Mouse (Mus musculus): Measurements from ENCODE around the gene Mcm2. TPM values are rescaled to one million over a fixed set of nuclear protein-coding genes. Genes with fewer than 3 reads are reported as not detected.
A peak's percentile ranks its signal among the peaks of the same experiment; 100 is the strongest.

Gene Mcm2
- total RNA-seq, 2 experiments from 2014 or later = 5.5 to 6.6 TPM

- DNase-seq (ENCODE audit: extremely low spot score in 1 of 2, low spot score in 1 of 2) = no peak
Measured at GRCm38 (mm10) chr6:88895943-88896342, 2.6 kb downstream of the Mcm2 start.

DNA sequence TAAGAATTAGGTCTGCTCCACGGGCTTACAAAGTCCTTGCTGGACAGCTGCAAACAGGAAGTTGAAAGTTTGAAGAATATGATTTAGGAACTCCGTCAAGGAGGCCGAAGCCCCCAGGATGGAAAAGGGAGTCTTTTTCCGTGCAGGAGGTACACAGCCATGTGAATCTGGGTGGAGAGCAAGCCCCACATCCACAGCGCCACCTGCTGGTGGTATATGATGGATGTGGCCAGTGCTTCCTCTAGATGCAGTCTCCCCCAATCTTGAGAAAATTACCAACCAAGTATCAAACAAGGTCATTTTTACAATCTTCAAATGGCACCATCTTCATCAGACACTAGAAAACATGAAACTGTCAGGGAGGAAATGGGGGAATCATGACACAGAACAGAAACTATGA is 5.0 kb downstream of the Mcm2 start:
- peak in 1 of 2 experiments; percentile 79 for DNase-seq (ENCODE audit: extremely low spot score in 1 of 2, low spot score in 1 of 2)

- no peak for DNase-seq (ENCODE audit: extremely low spot score in 1 of 2, low spot score in 1 of 2)
Measured at GRCm38 (mm10) chr6:88890832-88891231, 7.7 kb downstream of the Mcm2 start.

GRCm38 (mm10) chr6:88889410-88890042 is 9.1 kb downstream of the Mcm2 start:
- DNase-seq (ENCODE audit: extremely low spot score in 1 of 2, low spot score in 1 of 2) = no peak

DNA sequence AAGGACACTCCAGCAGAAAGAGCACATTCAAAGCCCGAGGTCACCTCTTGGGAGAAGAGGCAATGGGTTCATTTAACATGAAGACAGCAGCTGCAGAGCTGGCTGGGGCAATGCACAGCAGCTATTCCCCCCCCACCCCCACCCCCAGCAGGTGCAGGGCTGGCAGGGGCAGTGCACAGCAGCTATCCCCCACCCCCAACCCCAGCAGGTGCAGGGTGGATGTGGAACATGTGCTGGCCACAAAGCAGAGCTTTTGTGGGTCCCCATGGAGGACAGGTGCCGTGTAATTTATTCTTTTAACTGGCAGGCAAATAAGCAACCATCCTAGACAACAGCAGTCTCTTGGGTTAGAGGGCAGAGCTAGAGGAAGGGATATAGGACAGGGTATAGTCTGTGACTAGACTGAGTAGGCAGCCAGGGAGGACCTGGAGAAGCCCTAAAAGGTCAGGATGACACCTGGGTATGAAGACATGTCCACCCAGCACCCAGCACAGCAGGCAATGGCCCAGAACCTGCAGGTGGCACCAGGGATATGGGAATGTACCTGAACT is 12.1 kb downstream of the Mcm2 start:
- no peak for DNase-seq (ENCODE audit: extremely low spot score in 1 of 2, low spot score in 1 of 2)

DNA sequence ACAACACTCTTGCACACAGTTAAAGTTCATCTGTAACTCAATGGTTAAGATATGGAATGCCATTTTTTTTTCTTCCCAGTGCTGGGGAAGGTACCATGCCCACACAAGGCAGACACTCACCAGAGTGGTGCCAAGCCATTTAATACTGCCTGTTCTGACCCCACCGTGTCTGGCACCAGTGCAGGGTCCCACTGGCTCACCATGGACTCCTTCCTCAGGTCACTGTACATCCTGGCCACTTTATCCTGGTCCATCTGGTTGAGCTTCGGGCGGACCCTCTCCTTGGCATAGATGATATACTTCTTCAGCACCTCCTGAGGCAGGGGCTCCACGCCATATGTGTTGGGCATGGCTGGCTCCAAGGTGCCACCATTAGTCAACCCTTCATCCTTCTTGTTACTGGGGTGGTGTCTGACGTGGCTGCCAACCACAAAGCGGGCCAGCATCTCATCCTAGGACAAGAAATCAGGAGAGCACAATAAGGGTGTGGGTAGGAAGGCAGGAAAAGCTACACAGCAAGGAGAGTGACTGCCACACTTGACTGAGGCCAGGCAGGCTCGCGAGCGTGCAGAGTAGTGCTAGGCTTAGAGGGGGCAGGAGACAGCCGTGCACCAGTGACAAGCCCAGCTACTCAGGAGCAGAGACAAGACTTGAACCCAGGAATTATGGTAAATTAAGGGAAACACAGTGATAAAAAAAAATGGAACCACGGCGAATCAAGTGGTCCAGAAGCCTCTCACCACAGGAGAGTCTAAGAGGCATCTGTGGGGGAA is 12.8 kb downstream of the Mcm2 start:
- no peak for DNase-seq (ENCODE audit: extremely low spot score in 1 of 2, low spot score in 1 of 2)

- no peak for DNase-seq (ENCODE audit: extremely low spot score in 1 of 2, low spot score in 1 of 2)
Measured at GRCm38 (mm10) chr6:88884690-88885089, 13.9 kb downstream of the Mcm2 start.

- no peak for DNase-seq (ENCODE audit: extremely low spot score in 1 of 2, low spot score in 1 of 2)
Measured at GRCm38 (mm10) chr6:88884195-88884594, 14.4 kb downstream of the Mcm2 start.

- DNase-seq (ENCODE audit: extremely low spot score in 1 of 2, low spot score in 1 of 2) = no peak
Measured at GRCm38 (mm10) chr6:88881334-88881733, 17.2 kb downstream of the Mcm2 start.

DNA sequence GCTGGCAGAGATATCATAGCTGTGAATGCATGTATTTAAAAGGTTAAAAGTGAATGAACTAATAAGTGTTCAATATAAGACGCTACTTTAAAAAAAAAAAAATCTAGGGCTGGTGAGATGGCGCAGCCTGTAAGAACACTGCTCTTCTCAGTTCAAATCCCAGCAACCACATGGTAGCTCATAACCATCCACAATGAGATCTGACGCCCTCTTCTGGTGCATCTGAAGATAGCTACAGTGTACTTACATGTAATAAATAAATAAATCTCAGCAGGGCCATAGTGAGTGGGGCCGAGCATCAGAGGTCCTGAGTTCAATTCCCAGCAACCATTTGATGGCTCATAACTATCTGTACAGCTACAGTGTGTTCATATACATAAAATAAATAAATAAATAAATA is 19.1 kb downstream of the Mcm2 start:
- DNase-seq (ENCODE audit: extremely low spot score in 1 of 2, low spot score in 1 of 2) = no peak

GRCm38 (mm10) chr6:88874868-88875508 is 23.6 kb downstream of the Mcm2 start, which contains the start of gene Podxl2:
Gene Podxl2 (minus strand): TSS chr6:88875044.
- peak; percentile 70 to 79 for DNase-seq (ENCODE audit: extremely low spot score in 1 of 2, low spot score in 1 of 2)

DNA sequence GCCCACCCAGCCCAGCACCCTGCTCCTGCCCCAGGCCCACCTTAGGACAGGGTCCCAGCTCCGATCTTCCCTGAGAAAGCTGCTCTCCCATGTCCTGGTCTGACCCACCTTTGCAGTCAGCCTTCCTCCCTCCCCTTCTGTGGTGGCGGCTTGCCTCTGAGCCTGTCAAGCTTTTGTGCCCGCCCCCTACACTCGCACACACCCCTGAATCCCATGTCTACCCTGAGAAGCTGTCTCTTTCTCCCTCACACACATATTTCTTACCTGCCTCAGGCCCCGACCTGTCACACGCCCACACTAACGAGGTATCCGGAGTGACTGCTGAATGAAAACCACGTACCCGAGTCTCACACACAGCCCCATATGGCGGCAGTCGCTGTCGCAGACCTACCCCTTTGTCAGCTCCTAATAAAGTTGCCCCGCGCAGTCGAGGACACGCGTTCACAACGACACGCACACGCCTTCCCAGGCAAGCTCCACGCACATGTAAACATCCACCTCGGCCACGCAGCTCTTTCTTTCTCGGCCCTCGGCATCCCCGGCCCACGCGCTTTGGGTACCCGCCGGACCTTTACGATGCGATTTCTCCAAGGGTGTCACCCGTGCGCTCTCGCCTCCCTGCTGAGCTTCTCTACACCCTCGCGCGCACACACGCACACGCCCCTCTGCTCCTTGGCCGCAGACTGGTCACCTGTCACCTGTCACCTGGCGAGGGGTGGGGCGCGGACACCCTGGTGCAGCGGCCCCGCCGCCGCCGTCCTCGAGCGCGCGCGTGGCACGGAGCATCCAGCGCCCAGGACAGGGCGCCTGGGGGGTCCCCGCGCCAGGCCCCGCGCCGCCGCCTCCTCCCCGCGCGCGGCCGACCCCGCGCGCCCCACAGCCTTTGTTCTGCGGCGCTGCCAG is 24.4 kb downstream of the Mcm2 start:
- peak in 1 of 2 experiments; percentile 30 for DNase-seq (ENCODE audit: extremely low spot score in 1 of 2, low spot score in 1 of 2)

DNA sequence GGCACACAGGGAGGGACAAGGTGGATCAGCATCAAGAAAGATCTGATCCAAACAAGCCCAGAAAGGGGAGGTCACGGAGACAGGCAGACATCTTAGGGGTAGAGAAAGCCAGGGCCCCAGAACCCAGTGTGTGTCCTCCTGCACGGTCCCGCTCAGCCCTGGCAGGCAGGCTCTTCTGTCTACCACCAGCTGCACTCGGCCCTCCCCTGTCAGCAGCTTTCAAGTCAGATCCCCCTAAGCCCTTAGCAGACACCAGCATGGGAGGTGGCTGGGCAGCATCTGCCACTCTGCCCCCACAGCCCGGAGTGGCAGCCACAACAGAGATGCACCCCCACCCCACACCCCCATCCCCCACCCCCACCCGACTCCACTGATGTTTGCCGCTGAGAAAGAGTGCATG is 25.8 kb downstream of the Mcm2 start:
- DNase-seq (ENCODE audit: extremely low spot score in 1 of 2, low spot score in 1 of 2) = no peak

GRCm38 (mm10) chr6:88871546-88871945 is 27.0 kb downstream of the Mcm2 start:
- DNase-seq (ENCODE audit: extremely low spot score in 1 of 2, low spot score in 1 of 2) = peak; percentile 46 to 55

DNA sequence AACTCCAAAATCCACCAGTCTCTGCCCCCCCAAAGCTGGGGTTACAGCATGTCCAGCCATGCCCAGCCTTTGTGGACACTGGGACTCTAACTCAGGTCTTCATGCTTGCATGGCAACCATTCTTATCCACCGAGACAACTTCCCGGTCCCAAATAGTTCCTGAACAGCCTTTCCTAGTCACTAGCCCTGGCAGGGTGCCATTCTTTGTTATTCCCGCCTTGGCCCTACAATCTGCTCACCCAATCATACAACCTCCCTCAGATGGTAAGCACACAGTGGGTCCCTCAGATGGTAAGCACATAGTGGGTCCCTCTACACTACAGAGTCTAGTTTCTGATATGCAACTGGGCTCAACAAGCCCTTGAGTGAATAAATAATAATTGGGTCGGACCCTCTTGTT is 28.0 kb downstream of the Mcm2 start:
- DNase-seq (ENCODE audit: extremely low spot score in 1 of 2, low spot score in 1 of 2) = no peak

DNA sequence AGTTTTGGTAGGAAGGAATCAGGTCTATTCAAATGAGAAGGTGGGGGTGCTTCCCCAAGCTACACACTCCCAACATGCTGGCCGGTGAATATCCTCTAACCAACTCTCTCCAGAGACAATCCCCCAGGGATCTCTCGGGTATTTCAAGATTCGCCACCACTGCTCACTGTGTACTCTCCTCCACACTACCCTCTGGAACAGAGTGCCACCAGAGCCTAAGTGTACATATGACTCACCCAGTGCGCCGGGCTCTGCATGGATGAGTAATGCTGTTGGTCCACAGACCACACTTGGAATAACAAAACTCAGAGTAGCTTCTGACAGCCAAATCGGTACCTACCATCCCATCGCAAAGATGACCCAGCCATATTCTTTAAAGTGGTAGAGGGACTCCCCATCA is 29.1 kb downstream of the Mcm2 start:
- no peak for DNase-seq (ENCODE audit: extremely low spot score in 1 of 2, low spot score in 1 of 2)

GRCm38 (mm10) chr6:88865704-88866103 is 32.9 kb downstream of the Mcm2 start:
- DNase-seq (ENCODE audit: extremely low spot score in 1 of 2, low spot score in 1 of 2) = no peak

GRCm38 (mm10) chr6:88860914-88861313 is 37.7 kb downstream of the Mcm2 start:
- no peak for DNase-seq (ENCODE audit: extremely low spot score in 1 of 2, low spot score in 1 of 2)

DNA sequence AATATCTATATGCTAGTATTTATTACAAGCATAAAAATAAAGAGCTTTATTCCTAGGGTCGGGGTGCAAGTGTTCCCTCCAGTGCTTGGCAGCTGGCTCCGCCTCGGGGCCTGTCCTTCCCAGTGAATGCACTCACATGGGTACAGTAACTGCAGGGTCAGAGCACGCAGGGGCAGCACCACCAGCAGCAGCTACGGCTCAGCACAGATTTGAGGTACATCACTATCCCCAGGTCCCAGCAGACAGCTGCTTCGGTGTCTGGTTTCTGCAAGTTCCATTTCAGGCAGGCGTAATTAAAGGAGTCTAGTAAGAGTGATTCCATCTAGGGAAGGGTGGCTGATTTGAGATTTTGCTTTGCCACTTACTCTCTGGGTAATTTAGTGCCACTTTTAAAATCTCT is 40.2 kb downstream of the Mcm2 start:
- no peak for DNase-seq (ENCODE audit: extremely low spot score in 1 of 2, low spot score in 1 of 2)

GRCm38 (mm10) chr6:88857830-88858229 is 40.8 kb downstream of the Mcm2 start:
- DNase-seq (ENCODE audit: extremely low spot score in 1 of 2, low spot score in 1 of 2) = no peak

All from layer of hippocampus, postnatal 25 days (tissue).